Mouse (Mus musculus) C2C12 (cell line): ENCODE results near the gene Rfc2.

Source experiments
- CEBPB ChIP-seq: IDR thresholded peaks from one replicate; pipeline ENCODE4 v1.6.1; 2011; ENCODE audit warnings: low read depth, mild to moderate bottlenecking, control low read depth, moderate library complexity
- CTCF ChIP-seq: IDR thresholded peaks from one replicate; pipeline ENCODE4 v1.5.1; 2011; ENCODE audit not compliant: control insufficient read depth, insufficient read depth, insufficient read length
- MAX ChIP-seq: IDR thresholded peaks from one replicate; pipeline ENCODE4 v1.6.1; 2011; ENCODE audit warnings: mild to moderate bottlenecking, control low read depth
- USF1 ChIP-seq: IDR thresholded peaks from one replicate; pipeline ENCODE4 v1.6.1; 2011; ENCODE audit warnings: low read depth, mild to moderate bottlenecking, control low read depth, moderate library complexity

GRCm38 (mm10) chr5:134571730-134572507, 9.2 kb upstream of the Rfc2 start:
- TF ChIP-seq USF1 (no peak), CTCF (no peak), MAX (no peak), CEBPB (no peak)
